Mouse (Mus musculus) frontal cortex, adult 2 months (tissue): ENCODE measurements at regions not wholly inside any gene's neighbourhood (a gene's known extent, or its start where the extent isn't known, plus 50 kb on each side); places are given as distances from the start of the nearest gene placed in this dataset.

Experiments
- DNase-seq, 2 experiments: peaks; one replicate each; pipeline ENCODE4 v3.0.0; 2022; ENCODE audit warnings: low spot score in 1 of 2; ENCODE audit errors: extremely low spot score in 1 of 2

DNA sequence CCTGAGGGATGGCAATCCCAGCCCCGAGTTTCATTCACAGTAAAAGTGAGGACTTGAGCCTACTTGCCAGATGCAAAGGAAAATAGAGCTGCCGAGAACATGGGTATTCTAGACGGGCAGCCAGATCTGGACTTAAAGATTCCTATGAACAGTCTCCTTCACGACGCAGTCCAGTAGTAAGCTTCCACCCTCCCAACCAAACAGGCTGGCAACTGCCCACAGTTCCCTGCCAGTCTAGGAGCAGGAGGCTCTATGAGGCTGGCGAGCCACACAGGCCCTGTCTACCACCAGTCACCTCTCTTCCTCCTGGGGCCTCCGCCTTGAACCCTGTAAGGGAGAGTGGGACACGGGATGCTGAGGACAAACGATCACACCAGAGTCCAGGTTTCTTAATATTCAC lies 153.5 kb upstream of the Snrpn start:
- DNase-seq = no peak

DNA sequence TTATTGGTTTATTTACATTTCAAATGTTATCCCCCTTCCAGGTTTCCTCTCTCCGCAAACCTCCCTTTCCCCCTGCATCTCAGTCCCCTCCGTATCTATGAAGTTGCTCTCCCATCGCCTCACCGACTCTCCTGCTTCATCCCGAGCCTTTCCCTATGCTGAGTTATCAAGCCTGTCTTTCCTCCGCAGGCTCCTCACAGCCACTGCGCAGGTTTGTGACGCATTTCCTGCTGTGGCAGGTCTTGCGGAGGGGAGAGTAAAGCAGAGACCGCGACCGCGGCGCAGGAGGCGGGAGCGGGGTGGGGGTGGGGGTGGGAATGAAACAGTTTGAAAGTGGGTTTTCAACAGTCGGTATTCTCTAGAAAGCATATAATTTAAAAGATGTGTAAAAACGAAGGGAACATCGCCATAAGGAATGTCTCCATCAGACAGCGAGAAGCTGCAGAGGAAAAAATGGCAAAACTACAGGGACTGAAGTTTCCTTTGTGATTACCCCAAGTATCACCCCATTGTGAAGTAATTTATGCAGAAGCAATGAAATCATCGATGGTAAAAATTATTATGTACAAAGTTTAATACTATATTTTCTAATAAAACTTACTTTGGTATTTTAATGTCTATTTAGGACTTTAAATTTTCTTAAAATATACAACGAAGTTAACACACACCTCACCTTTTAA lies 104.3 kb upstream of the Snrpn start:
- peak in 1 of 2 experiments; percentile 7 for DNase-seq

DNA sequence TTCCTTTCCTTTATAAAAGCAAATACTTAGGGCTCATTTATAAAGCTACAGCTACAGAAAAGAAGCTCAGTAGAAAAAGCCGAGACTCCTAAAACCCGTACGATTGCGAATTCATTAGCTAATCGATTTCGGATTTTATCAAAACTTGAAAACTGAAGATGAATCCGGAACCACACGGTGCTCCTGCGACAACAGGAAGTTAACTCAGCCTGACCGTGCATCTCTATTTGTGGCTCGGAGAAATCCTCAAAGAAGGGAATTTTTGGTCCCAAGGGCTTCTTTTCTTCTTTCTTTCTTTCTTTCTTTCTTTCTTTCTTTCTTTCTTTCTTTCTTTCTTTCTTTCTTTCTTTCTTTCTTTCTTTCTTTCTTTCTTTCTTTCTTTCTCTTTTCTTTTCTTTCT lies 103.7 kb upstream of the Snrpn start:
- DNase-seq = peak; percentile 7 to 73

DNA sequence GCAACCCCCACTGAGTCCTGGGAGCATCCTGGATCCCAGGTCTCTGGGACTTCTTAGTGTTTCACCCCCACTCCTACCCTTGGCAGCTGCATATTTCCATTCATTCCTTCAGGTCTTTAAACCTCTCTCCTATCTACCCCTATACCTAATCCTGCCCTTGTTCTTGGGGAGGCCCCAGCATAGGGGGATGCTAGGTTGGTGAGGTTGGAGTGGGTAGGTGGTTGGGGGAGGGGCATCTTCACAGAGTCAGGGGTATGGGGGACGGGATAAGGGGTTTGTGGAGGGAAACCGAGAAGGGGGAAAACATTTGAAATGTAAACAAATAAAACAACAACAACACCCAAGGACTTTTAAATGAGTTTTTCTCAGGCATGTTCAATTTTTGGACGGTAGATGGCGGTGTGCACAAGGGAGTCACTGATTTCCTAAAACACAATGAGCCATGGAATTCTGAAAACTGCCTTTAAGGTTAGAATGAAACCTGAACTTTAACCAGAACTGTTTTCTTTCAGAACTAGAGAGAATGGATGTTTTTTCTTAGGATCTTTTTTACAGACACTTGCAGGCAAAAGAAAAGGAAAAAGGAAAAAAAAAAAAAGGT lies 98.7 kb upstream of the Snrpn start:
- peak in 1 of 2 experiments; percentile 52 for DNase-seq

DNA sequence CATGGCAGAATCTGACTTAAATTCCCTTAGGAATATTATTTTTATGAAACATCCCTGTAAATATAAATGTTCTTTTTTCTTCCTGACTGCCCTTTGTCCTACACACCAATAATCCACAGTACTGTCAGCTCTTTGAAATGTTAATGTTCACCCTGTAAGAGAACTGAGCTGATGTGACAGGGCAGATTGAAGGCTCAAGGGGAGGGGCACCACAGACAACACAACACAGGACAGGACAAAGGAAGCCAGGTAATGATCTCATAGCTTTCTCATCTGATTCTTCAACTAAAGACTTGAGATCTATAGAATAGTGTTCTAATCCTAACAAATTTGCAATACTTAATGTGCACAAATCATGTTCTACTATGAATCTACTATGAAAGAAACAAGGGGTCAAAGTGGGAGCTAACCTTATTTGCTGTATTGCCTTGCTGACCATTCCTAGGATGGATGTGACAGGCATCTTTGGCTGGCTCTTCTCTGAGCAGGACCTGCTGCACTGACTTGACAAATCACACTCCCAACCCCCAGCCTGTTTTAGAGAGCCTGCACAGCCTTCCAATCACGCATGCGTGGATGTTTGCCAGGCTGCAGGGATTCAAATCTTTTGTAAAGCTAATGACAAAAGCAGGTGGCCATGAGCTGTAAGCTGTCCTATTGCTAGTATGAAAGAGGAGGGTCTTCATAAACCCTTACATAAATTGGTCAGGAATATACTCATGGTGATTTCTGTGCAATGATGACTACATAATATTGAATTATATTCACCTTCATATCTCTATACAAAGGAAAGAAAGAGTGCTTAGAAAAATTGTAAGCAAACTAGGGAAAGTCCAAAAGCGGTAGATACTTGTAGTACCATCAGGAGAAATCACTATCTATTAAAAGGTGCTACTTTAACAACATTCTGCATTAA lies 76.6 kb upstream of the Snrpn start:
- peak; percentile 5 to 72 for DNase-seq
